Mouse (Mus musculus): Measurements from ENCODE around the gene Ssh2. TPM values are rescaled to one million over a fixed set of nuclear protein-coding genes. Genes with fewer than 3 reads are reported as not detected.

Gene Ssh2
- polyA plus RNA-seq, 1 experiment: 13.5 TPM

DNA sequence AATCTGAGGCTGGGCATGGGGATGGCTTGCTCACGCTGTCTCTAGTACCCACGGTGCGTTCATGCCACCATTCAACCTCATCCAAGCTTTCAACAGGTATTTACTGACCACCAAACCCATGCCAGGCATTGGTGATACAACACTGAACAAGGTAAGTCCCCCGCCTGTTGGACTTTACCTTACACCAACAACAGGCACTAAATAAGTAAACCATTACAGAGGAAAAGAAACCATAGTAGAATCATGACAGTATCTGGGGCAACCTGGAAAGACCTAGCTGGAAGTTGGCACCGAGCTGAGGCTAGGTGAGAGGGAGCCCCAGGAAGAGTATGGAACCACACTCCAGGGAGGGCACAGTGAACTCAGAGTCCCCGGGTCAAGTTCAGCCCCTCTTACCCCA, 260.8 kb downstream of the Ssh2 start:
- TF ChIP-seq CTCF (IDR thresholded peaks at IDR 0.05; ENCODE audit: borderline replicate concordance, insufficient read depth, low read length) (no peak), POLR2A (IDR thresholded peaks at IDR 0.05; ENCODE audit: low read depth, low read length) (no peak)
- H3K27ac ChIP-seq (ENCODE audit: insufficient read depth, low read length): no peak overlapping the region
- no peaks in the 10 kb centered on the region for H3K4me1 ChIP-seq (ENCODE audit: control insufficient read depth, insufficient read depth, low read length)

DNA sequence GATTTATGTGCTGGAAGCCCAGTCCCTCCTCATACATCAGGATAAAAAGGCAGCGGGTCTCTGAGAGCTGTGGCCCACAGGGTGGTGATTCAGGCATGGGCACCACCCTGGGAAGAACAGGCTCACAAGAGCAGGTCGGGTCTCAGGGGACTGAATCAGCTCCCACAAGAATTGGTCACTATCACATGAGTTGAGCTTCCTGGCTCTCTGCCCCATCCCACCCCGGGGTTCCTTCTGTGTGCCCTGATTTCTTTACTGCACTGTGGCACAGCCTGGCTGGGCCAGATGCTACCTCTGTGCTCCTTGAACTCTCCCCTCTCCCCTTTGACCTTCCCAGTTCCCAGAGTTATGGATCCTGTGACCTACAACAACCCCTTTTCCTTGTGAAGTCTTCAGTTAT, 267.0 kb downstream of the Ssh2 start:
- Histone ChIP-seq H3K4me1 (ENCODE audit: control insufficient read depth, insufficient read depth, low read length) (0 out of 2 replicates have a peak, but pooled peaks cover 2% of the 10 kb centered on the region), H3K4me3 (ENCODE audit: insufficient read depth, low read length) (no peak overlapping the region), H3K27ac (ENCODE audit: insufficient read depth, low read length) (no peak overlapping the region)
- TF ChIP-seq POLR2A (IDR thresholded peaks at IDR 0.05; ENCODE audit: low read depth, low read length) (no peak), CTCF (IDR thresholded peaks at IDR 0.05; ENCODE audit: borderline replicate concordance, insufficient read depth, low read length) (no peak)

More for the DNA sequence above, 260.8 kb downstream of the Ssh2 start:
- H3K4me3 ChIP-seq (ENCODE audit: insufficient read depth, low read length): no peak overlapping the region

DNA sequence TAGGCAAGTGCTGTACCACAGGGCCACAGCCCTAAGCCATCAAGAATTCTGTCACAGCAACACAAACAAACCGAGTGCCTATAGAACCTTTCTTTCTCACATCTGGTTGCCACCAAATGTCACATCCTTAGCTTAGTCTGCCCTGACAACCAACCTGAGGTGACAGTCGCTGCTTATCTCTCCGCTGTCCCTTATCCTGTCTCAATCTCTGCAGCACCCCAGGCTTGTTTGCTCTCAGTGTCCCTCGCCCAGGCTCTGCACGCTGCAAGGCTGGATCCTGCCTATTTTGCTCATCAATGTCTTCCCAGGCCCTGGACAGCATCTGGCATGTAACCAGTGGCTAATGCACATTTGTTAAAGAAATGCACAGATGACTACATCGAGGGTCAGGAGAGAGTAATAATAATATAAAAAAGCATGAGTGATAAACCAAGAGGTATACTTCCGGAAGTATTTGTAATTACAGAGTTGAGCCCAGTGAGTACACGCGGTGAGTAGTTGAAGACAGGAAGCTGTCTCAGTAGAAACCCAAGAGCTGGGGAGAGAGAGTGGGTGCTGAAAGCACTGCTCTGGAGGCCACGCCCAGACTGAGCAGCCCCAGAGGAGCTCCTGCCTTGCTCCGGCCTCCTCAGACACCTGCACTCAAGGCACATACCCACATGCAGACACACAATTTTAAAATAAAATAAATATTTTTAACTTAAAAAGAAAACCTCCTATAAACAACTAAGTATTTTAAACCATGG, 267.6 kb downstream of the Ssh2 start:
- TF ChIP-seq POLR2A (IDR thresholded peaks at IDR 0.05; ENCODE audit: low read depth, low read length): no peak
- TF ChIP-seq CTCF (IDR thresholded peaks at IDR 0.05; ENCODE audit: borderline replicate concordance, insufficient read depth, low read length): no peak
- Histone ChIP-seq H3K27ac (ENCODE audit: insufficient read depth, low read length) (no peak overlapping the region), H3K4me1 (ENCODE audit: control insufficient read depth, insufficient read depth, low read length) (0 out of 2 replicates have a peak, but pooled peaks cover 2% of the 10 kb centered on the region), H3K4me3 (ENCODE audit: insufficient read depth, low read length) (no peak overlapping the region)

DNA sequence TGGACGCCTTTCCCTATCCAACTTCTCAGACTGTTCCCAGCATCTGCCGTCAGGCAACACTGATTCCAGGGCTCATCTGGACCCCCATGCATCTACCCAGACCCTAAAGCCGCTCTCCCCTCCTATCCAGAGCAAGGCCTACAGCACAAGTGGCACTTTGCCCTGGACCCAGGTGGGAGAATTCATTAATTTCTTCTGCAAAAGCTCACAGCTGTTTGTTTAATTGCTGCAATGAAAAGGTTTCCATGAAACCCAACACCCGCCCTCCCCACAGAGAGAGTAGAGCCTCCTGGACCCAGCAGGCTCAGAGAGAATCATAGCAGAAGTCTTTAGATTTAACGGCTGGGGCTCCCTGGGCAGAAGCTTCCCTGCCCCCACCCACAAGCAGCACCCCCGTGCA, 269.1 kb downstream of the Ssh2 start:
- H3K4me3 ChIP-seq (ENCODE audit: insufficient read depth, low read length): no peak overlapping the region
- peaks cover 4% of the 10 kb centered on the region; the same call in 1 of the 2 replicates for H3K4me1 ChIP-seq (ENCODE audit: control insufficient read depth, insufficient read depth, low read length)
- H3K27ac ChIP-seq (ENCODE audit: insufficient read depth, low read length): no peak overlapping the region
- no peak for TF ChIP-seq POLR2A (IDR thresholded peaks at IDR 0.05; ENCODE audit: low read depth, low read length)
- TF ChIP-seq CTCF (IDR thresholded peaks at IDR 0.05; ENCODE audit: borderline replicate concordance, insufficient read depth, low read length): no peak

DNA sequence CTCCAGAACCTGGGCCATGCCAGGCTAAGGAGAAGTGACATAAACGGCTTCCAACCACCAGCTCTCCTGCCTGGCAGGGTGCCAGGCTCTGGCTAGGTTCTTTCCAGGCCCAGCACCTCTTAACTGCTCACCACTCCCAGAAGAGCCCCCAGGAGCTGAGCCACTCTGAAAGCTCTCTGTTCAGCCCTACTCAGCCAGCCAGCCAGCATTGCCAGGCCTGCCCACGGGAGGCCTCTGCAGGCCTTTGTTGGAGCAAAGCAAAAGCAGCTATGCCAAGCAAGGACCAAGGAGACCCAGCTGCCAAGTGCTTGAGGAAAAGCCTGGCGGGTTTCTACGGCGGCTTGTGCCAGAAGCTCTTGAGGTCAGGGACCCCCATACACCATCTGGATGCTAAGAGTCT, 270.7 kb downstream of the Ssh2 start:
- no peak overlapping the region for H3K27ac ChIP-seq (ENCODE audit: insufficient read depth, low read length)
- H3K4me3 ChIP-seq (ENCODE audit: insufficient read depth, low read length): no peak overlapping the region
- H3K4me1 ChIP-seq (ENCODE audit: control insufficient read depth, insufficient read depth, low read length): peaks cover 10% of the 10 kb centered on the region; the same call in 1 of the 2 replicates
- TF ChIP-seq CTCF (IDR thresholded peaks at IDR 0.05; ENCODE audit: borderline replicate concordance, insufficient read depth, low read length): no peak
- TF ChIP-seq POLR2A (IDR thresholded peaks at IDR 0.05; ENCODE audit: low read depth, low read length): no peak

DNA sequence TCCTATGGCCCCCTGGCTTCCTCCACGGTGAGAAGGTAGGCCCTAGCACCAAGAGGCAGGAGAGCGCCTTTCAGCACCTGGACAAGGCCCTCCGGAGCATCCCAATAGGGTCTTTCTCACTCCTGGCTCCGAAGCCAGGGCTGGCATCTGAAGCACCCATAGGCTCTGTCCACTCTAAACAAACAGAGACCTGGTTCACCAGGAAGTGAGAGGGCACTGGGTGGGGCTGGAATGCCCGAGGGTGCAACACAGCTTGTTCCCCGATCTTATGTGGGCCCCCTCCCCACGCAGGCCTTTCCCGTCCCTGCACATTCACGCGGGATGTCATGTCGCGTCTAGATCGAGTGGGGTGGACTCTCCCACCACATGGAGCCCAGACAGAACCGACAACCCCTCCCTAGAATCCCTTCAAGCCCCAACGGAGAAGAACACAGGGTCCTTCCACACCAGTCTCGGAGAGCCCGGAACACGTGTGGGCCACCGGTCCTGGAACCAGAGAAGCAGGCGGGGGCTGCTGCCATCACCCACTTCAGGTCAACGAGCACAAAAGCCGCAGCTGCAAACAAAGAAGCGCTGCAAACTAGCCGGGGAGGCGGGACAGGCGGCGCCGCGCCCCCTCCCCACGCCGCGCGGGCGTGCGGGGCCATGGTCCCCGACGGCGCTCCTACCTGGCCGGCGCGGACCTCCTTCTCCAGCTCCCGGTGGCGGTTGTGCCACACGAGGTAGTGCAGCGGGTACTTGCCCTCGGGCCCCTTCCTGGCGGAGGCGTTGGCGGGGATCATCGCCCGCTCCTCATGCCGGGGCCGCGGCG, 272.9 kb downstream of the Ssh2 start:
- TF ChIP-seq POLR2A (IDR thresholded peaks at IDR 0.05; ENCODE audit: low read depth, low read length) (no peak), CTCF (IDR thresholded peaks at IDR 0.05; ENCODE audit: borderline replicate concordance, insufficient read depth, low read length) (no peak)
- H3K4me1 ChIP-seq (ENCODE audit: control insufficient read depth, insufficient read depth, low read length): peaks cover 8% of the 10 kb centered on the region; the same call in 1 of the 2 replicates
- peak overlapping the region; percentile 58 for H3K4me3 ChIP-seq (ENCODE audit: insufficient read depth, low read length)
- H3K27ac ChIP-seq (ENCODE audit: insufficient read depth, low read length): no peak overlapping the region

DNA sequence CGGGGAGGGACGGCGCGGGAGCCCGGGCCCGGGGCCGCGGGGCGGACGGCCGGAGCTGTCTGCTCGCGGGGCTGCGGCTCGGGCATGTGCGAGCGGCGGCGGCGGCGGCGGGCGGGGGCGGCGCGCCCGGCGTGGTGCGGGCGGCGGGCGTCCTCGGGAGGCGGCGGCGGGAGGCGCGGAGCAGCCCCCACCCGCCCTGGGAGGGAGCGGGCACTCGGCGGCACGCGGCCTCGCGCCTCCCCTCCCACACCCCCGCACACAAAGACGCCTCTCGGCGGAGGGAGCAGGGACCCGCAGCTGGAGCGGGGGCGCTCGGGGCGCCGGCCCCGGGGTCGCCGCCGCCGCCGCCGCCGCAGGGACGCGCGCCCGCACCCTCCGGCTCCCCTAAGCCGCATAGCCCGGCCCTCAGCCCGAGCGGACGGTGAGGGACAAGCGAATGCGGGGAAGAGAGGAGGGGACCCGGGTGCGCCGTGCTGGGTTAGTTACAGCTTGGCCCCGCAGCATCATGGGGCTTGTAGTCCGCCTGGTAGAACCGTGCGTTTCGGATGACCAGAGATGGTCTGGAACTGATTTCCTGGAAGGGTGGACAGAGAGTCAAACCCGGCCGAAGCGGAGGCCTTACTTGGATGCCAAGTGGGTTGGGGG, 273.6 kb downstream of the Ssh2 start, which contains the start of gene Ankrd13b:
Ankrd13b (minus strand) TSS at position 88 of the 645 bp plus-strand sequence.
- Histone ChIP-seq H3K4me1 (ENCODE audit: control insufficient read depth, insufficient read depth, low read length) (peaks cover 11% of the 10 kb centered on the region), H3K4me3 (ENCODE audit: insufficient read depth, low read length) (peak within 1 kb of the TSS; percentile 58), H3K27ac (ENCODE audit: insufficient read depth, low read length) (peak within 1 kb of the TSS; percentile 60)
- TF ChIP-seq CTCF (IDR thresholded peaks at IDR 0.05; ENCODE audit: borderline replicate concordance, insufficient read depth, low read length) (no peak), POLR2A (IDR thresholded peaks at IDR 0.05; ENCODE audit: low read depth, low read length) (peak; percentile 41; the same call in 1 of the 2 replicates)

DNA sequence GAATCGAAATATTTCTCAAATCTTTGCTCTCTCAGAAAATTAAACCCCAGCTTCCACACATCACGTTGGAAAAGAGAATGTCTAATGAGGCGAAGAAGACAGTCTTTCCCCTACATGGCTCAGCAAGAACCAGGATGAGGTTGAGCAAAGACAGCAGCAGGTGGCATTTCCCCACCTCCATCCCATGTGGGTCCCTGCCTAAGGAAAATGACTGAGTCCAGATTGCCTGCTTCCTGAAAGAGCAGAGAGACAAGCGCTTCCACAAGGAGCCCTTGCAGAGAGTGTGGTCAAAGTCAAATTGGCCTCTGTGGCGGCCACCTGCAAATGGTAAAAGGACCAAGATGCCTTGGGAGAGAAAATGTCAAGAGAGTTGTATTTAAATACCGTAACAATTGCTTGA, 274.4 kb downstream of the Ssh2 start:
- no peak for TF ChIP-seq POLR2A (IDR thresholded peaks at IDR 0.05; ENCODE audit: low read depth, low read length)
- H3K27ac ChIP-seq (ENCODE audit: insufficient read depth, low read length): peak overlapping the region; percentile 60
- H3K4me3 ChIP-seq (ENCODE audit: insufficient read depth, low read length): no peak overlapping the region
- H3K4me1 ChIP-seq (ENCODE audit: control insufficient read depth, insufficient read depth, low read length): peaks cover 18% of the 10 kb centered on the region

DNA sequence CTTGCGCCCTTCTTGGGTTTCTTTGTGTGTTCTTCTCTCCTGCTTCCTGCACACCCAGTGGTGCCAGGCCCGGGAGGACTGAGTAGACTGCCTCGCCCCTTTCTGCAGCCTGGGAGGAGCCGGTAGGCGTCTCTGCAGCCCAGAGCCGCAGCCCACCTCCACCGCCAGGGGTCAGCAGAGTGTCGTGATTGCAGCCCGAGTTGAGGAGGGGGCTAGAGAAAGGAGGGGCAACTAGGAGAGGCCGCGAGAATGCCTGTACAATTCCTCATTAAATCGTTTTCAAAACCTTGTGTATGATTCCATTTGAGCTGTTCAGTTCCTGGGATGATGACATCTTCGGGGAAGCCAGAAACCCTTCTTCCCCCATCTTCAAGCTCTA, 275.0 kb downstream of the Ssh2 start:
- Histone ChIP-seq H3K27ac (ENCODE audit: insufficient read depth, low read length) (peak overlapping the region; percentile 91), H3K4me3 (ENCODE audit: insufficient read depth, low read length) (peak overlapping the region; percentile 7; the same call in 1 of the 2 replicates), H3K4me1 (ENCODE audit: control insufficient read depth, insufficient read depth, low read length) (peaks cover 21% of the 10 kb centered on the region)
- TF ChIP-seq POLR2A (IDR thresholded peaks at IDR 0.05; ENCODE audit: low read depth, low read length) (peak; percentile 37), CTCF (IDR thresholded peaks at IDR 0.05; ENCODE audit: borderline replicate concordance, insufficient read depth, low read length) (peak; percentile 87)
